Mouse (Mus musculus): ENCODE results near the gene Mios. TPM values are rescaled to one million over a fixed set of nuclear protein-coding genes. Genes with fewer than 3 reads are reported as not detected.
A peak's percentile ranks its signal among the peaks of the same experiment; 100 is the strongest.

Mios gene
- polyA plus RNA-seq, 2 experiments, result 5.1 to 13.4 TPM

- no peaks in the 10 kb centered on the region for H3K9me3 ChIP-seq (ENCODE audit: control insufficient read depth, low read length)
- peak overlapping the region; percentile 83 to 94 for H3K4me3 ChIP-seq (ENCODE audit: insufficient read depth in 1 of 2, low read depth in 2 of 2, low read length in 2 of 2)
- peak overlapping the region; percentile 69 for H3K9ac ChIP-seq (replicated peaks)
- TF ChIP-seq CTCF (IDR thresholded peaks at IDR 0.05; ENCODE audit: low read depth) (no peak), EP300 (IDR thresholded peaks at IDR 0.05; ENCODE audit: low read depth) (no peak)
- 2% methylated on average over 6 of the region's 6 CpGs for WGBS (ENCODE audit: insufficient replicate concordance)
- peak overlapping the region; percentile 83 for H3K4me2 ChIP-seq (ENCODE audit: low read depth)
- no peak for ATAC-seq (ENCODE audit: insufficient read depth)
- H3K4me1 ChIP-seq (replicated peaks; ENCODE audit: control insufficient read depth in 2 of 2, insufficient read depth in 2 of 2, low read length in 1 of 2), result peaks cover 1 to 4% of the 10 kb centered on the region in 2 experiments; a peak in 3 of 4 replicates
- peak overlapping the region; percentile 27 for H3K27ac ChIP-seq
- no peaks in the 10 kb centered on the region for H3K27me3 ChIP-seq (ENCODE audit: control insufficient read depth, insufficient read depth, low read length)
- peaks cover 3% of the 10 kb centered on the region for H3K36me3 ChIP-seq (replicated peaks; ENCODE audit: control insufficient read depth, insufficient read depth, low read depth)
- peak in 1 of 3 experiments; percentile 26 for DNase-seq (ENCODE audit: low read depth in 3 of 3, low spot score in 3 of 3)
These were observed 49.3 kb downstream of the Mios start for GRCm38 (mm10) chr6:8258316-8258715.

- Histone ChIP-seq H3K27me3 (ENCODE audit: control insufficient read depth, insufficient read depth, low read length) (no peaks in the 10 kb centered on the region), H3K36me3 (replicated peaks; ENCODE audit: control insufficient read depth, insufficient read depth, low read depth) (peaks cover 3% of the 10 kb centered on the region), H3K27ac (peak within 1 kb of the TSS; percentile 27), H3K4me3 (ENCODE audit: insufficient read depth in 1 of 2, low read depth in 2 of 2, low read length in 2 of 2) (peak within 1 kb of the TSS; percentile 83 to 94), H3K9me3 (ENCODE audit: control insufficient read depth, low read length) (no peaks in the 10 kb centered on the region), H3K4me1 (replicated peaks; ENCODE audit: control insufficient read depth in 2 of 2, insufficient read depth in 2 of 2, low read length in 1 of 2) (peaks cover 1 to 4% of the 10 kb centered on the region in 2 experiments; a peak in 3 of 4 replicates), H3K4me2 (ENCODE audit: low read depth) (peak within 1 kb of the TSS; percentile 97), H3K9ac (replicated peaks) (peak within 1 kb of the TSS; percentile 92)
- 0% methylated on average over 54 of the region's 64 CpGs for WGBS (ENCODE audit: insufficient replicate concordance)
- TF ChIP-seq EP300 (IDR thresholded peaks at IDR 0.05; ENCODE audit: low read depth), result no peak; the same call in 1 of the 2 replicates
- TF ChIP-seq CTCF (IDR thresholded peaks at IDR 0.05; ENCODE audit: low read depth), result no peak
- DNase-seq (ENCODE audit: low read depth in 3 of 3, low spot score in 3 of 3), result peak; percentile 97 to 99 (median 98)
- peak; percentile 99 for ATAC-seq (ENCODE audit: insufficient read depth)
These were observed 50.1 kb downstream of the Mios start, which contains the start of the genes Rpa3, Umad1 and Gm45062 for GRCm38 (mm10) chr6:8259004-8259666. Rpa3 (minus strand) TSS chr6:8259173. Umad1 (plus strand) TSS chr6:8259288. Gm45062 (plus strand) TSS chr6:8259450.

GRCm38 (mm10) chr6:8259667-8260044, 50.6 kb downstream of the Mios start:
- Histone ChIP-seq H3K27ac (peak overlapping the region; percentile 14), H3K4me2 (ENCODE audit: low read depth) (peak overlapping the region; percentile 97), H3K4me1 (replicated peaks; ENCODE audit: control insufficient read depth in 2 of 2, insufficient read depth in 2 of 2, low read length in 1 of 2) (peaks cover 1 to 4% of the 10 kb centered on the region in 2 experiments; a peak in 3 of 4 replicates), H3K27me3 (ENCODE audit: control insufficient read depth, insufficient read depth, low read length) (no peaks in the 10 kb centered on the region), H3K9me3 (ENCODE audit: control insufficient read depth, low read length) (no peaks in the 10 kb centered on the region), H3K9ac (replicated peaks) (peak overlapping the region; percentile 92), H3K36me3 (replicated peaks; ENCODE audit: control insufficient read depth, insufficient read depth, low read depth) (peaks cover 3% of the 10 kb centered on the region), H3K4me3 (ENCODE audit: insufficient read depth in 1 of 2, low read depth in 2 of 2, low read length in 2 of 2) (peak overlapping the region; percentile 83 to 94)
- DNase-seq (ENCODE audit: low read depth in 3 of 3, low spot score in 3 of 3) (no peak), ATAC-seq (ENCODE audit: insufficient read depth) (peak; percentile 18)
- under 1% methylated on average over 8 of the region's 8 CpGs for WGBS (ENCODE audit: insufficient replicate concordance)
- TF ChIP-seq EP300 (IDR thresholded peaks at IDR 0.05; ENCODE audit: low read depth) (no peak; the same call in 1 of the 2 replicates), CTCF (IDR thresholded peaks at IDR 0.05; ENCODE audit: low read depth) (no peak)

DNA sequence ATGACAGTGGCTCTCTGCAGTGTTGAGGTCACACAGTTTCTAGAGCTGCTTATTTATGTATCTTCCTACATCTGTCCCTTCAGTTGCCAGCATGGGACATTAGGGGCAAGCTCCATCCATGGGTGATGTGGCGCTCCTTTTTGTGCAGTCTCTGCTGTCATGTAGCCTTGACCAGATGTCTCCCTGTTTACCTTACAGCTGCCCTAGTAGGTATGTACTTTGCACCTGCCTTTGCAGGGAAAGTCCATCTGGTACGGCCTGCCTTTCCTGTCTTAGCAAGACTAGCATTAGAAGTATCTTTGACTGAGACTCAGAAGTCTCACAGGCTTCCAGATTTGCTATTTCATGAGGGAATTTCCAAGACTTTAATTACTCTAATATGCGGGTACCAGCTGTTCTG, 62.0 kb downstream of the Mios start:
- Histone ChIP-seq H3K9me3 (ENCODE audit: control insufficient read depth, low read length) (no peaks in the 10 kb centered on the region), H3K36me3 (replicated peaks; ENCODE audit: control insufficient read depth, insufficient read depth, low read depth) (no peaks in the 10 kb centered on the region; the same call in 1 of the 2 replicates), H3K4me1 (replicated peaks; ENCODE audit: control insufficient read depth in 2 of 2, insufficient read depth in 2 of 2, low read length in 1 of 2) (peaks cover 0 to 2% of the 10 kb centered on the region in 2 experiments; a peak in 2 of 4 replicates), H3K27me3 (ENCODE audit: control insufficient read depth, insufficient read depth, low read length) (no peaks in the 10 kb centered on the region), H3K9ac (replicated peaks) (no peak overlapping the region), H3K27ac (no peak overlapping the region), H3K4me2 (ENCODE audit: low read depth) (no peak overlapping the region), H3K4me3 (ENCODE audit: insufficient read depth in 1 of 2, low read depth in 2 of 2, low read length in 2 of 2) (no peak overlapping the region)
- ATAC-seq (ENCODE audit: insufficient read depth) (0 out of 2 replicates have a peak, but pooled peaks have one; percentile 50), DNase-seq (ENCODE audit: low read depth in 3 of 3, low spot score in 3 of 3) (no peak)
- WGBS (ENCODE audit: insufficient replicate concordance), result 72% methylated on average over 3 of the region's 3 CpGs
- TF ChIP-seq CTCF (IDR thresholded peaks at IDR 0.05; ENCODE audit: low read depth) (no peak), EP300 (IDR thresholded peaks at IDR 0.05; ENCODE audit: low read depth) (no peak)

GRCm38 (mm10) chr6:8274387-8275054, 65.5 kb downstream of the Mios start:
- Histone ChIP-seq H3K9me3 (ENCODE audit: control insufficient read depth, low read length) (no peaks in the 10 kb centered on the region), H3K36me3 (replicated peaks; ENCODE audit: control insufficient read depth, insufficient read depth, low read depth) (no peaks in the 10 kb centered on the region; the same call in 1 of the 2 replicates), H3K4me2 (ENCODE audit: low read depth) (no peak overlapping the region), H3K27me3 (ENCODE audit: control insufficient read depth, insufficient read depth, low read length) (no peaks in the 10 kb centered on the region), H3K27ac (no peak overlapping the region), H3K4me3 (ENCODE audit: insufficient read depth in 1 of 2, low read depth in 2 of 2, low read length in 2 of 2) (no peak overlapping the region), H3K4me1 (replicated peaks; ENCODE audit: control insufficient read depth in 2 of 2, insufficient read depth in 2 of 2, low read length in 1 of 2) (peaks cover 0 to 4% of the 10 kb centered on the region in 2 experiments; a peak in 2 of 4 replicates), H3K9ac (replicated peaks) (no peak overlapping the region)
- WGBS (ENCODE audit: insufficient replicate concordance), result 31% methylated on average over 6 of the region's 6 CpGs
- TF ChIP-seq EP300 (IDR thresholded peaks at IDR 0.05; ENCODE audit: low read depth) (no peak), CTCF (IDR thresholded peaks at IDR 0.05; ENCODE audit: low read depth) (peak; percentile 82)
- DNase-seq (ENCODE audit: low read depth in 3 of 3, low spot score in 3 of 3) (peak; percentile 37 to 51 (median 47)), ATAC-seq (ENCODE audit: insufficient read depth) (peak; percentile 40; the same call in 1 of the 2 replicates)
